Mouse (Mus musculus) liver, adult 10 weeks (tissue): Measurements from ENCODE around the gene Gspt2. TPM values are rescaled to one million over a fixed set of nuclear protein-coding genes. Genes with fewer than 3 reads are reported as not detected.

Source experiments
- polyA plus RNA-seq: library from polyadenylated mRNA; stranded (reverse); fragments of 350-450 nt; fragmentation: Illumina TruSeq; extraction: RNeasy Lipid Tissue Mini Kit (QIAGEN cat#74804); gene quantifications from one replicate; pipeline ENCODE4 v1.2.3, GENCODE M21; 2014; ENCODE audit warnings: low read depth, low replicate concordance

Gene Gspt2
- polyA plus RNA-seq: 1.3 TPM

GRCm38 (mm10) chrX:94635961-94636563 lies at the start of gene Gspt2:
Gene Gspt2 (plus strand): TSS chrX:94636069.

Other genes starting within 250 kb of the Gspt2 start
- gene Maged1, start 93.9 kb upstream of the Gspt2 start, polyA plus RNA-seq: 18.0 TPM
- gene Zxdb, start 88.5 kb downstream of the Gspt2 start, polyA plus RNA-seq: 3.0 TPM